Mouse (Mus musculus): ENCODE data around the gene Tshz2. TPM values are rescaled to one million over a fixed set of nuclear protein-coding genes. Genes with fewer than 3 reads are reported as not detected.

The Tshz2 gene
- total RNA-seq, 4 experiments from 2014 or later = 11.0 to 14.1 (median 12.1) TPM

- no peak for DNase-seq (ENCODE audit: low spot score)
Measured at GRCm38 (mm10) chr2:169940297-169941142, 307.7 kb downstream of the Tshz2 start.

GRCm38 (mm10) chr2:169943727-169944126 lies 310.9 kb downstream of the Tshz2 start:
- DNase-seq (ENCODE audit: low spot score) = no peak

- no peak for DNase-seq (ENCODE audit: low spot score)
Measured at GRCm38 (mm10) chr2:169948139-169948538, 315.3 kb downstream of the Tshz2 start.

GRCm38 (mm10) chr2:169951041-169951440 lies 318.2 kb downstream of the Tshz2 start:
- no peak for DNase-seq (ENCODE audit: low spot score)

GRCm38 (mm10) chr2:169952981-169953380 lies 320.2 kb downstream of the Tshz2 start:
- DNase-seq (ENCODE audit: low spot score) = no peak

- DNase-seq (ENCODE audit: low spot score) = no peak
Measured at GRCm38 (mm10) chr2:169958736-169959573, 326.1 kb downstream of the Tshz2 start.

- no peak for DNase-seq (ENCODE audit: low spot score)
Measured at GRCm38 (mm10) chr2:169961463-169962230, 328.8 kb downstream of the Tshz2 start.

GRCm38 (mm10) chr2:169962231-169962600 lies 329.4 kb downstream of the Tshz2 start:
- no peak for DNase-seq (ENCODE audit: low spot score)

- no peak for DNase-seq (ENCODE audit: low spot score)
Measured at GRCm38 (mm10) chr2:169962776-169963175, 330.0 kb downstream of the Tshz2 start.

GRCm38 (mm10) chr2:169970481-169970880 lies 337.7 kb downstream of the Tshz2 start:
- no peak for DNase-seq (ENCODE audit: low spot score)

GRCm38 (mm10) chr2:169982925-169983324 lies 350.1 kb downstream of the Tshz2 start:
- no peak for DNase-seq (ENCODE audit: low spot score)

GRCm38 (mm10) chr2:169987186-169987585 lies 354.4 kb downstream of the Tshz2 start:
- DNase-seq (ENCODE audit: low spot score) = no peak

- no peak for DNase-seq (ENCODE audit: low spot score)
Measured at GRCm38 (mm10) chr2:169989186-169989585, 356.4 kb downstream of the Tshz2 start.

GRCm38 (mm10) chr2:169990991-169991390 lies 358.2 kb downstream of the Tshz2 start:
- no peak for DNase-seq (ENCODE audit: low spot score)

GRCm38 (mm10) chr2:169995987-169996386 lies 363.2 kb downstream of the Tshz2 start:
- DNase-seq (ENCODE audit: low spot score) = peak; percentile 43

- no peak for DNase-seq (ENCODE audit: low spot score)
Measured at GRCm38 (mm10) chr2:169996501-169997237, 363.9 kb downstream of the Tshz2 start.

- DNase-seq (ENCODE audit: low spot score) = no peak
Measured at GRCm38 (mm10) chr2:169997276-169998049, 364.6 kb downstream of the Tshz2 start.

- DNase-seq (ENCODE audit: low spot score) = no peak
Measured at GRCm38 (mm10) chr2:169998878-169999337, 366.1 kb downstream of the Tshz2 start.

- no peak for DNase-seq (ENCODE audit: low spot score)
Measured at GRCm38 (mm10) chr2:170002594-170003504, 370.0 kb downstream of the Tshz2 start.
